Mouse (Mus musculus): ENCODE data around the gene Ppp4r3a. TPM values are rescaled to one million over a fixed set of nuclear protein-coding genes. Genes with fewer than 3 reads are reported as not detected.
"Not testable (repeated sequence)": the region's sequence is repeated elsewhere in the genome, so short reads cannot be mapped to it uniquely, and the experiment has no call there.

The Ppp4r3a gene
- polyA plus RNA-seq, 2 experiments, result 18.3 to 18.8 TPM

DNA sequence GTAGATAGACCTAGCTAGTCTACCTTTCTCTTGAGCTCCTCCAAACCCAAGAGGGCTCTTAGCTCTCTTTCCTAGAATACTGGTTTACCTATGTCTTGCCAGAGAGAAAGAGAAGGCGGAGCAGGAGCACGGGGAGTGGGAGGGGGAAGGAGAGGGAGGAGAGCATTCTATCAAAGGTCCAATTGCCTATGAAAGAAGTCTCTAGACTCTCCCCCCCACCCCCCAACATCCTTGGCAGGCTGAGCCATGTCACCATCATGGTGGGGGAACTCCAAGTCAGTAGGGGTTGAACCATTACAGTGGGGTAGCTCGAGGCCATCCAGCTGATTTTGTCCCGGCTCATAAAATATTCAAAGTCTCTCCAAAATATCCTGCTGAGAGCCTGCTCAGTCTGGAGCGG is 22.1 kb upstream of the Ppp4r3a start:
- DNase-seq (ENCODE audit: low read depth in 3 of 3, low spot score in 3 of 3) (no peak), ATAC-seq (ENCODE audit: insufficient read depth) (no peak)
- 54% methylated on average over 5 of the region's 5 CpGs for WGBS (ENCODE audit: insufficient replicate concordance)
- no peak for TF ChIP-seq EP300 (IDR thresholded peaks at IDR 0.05; ENCODE audit: low read depth)
- no peak for TF ChIP-seq CTCF (IDR thresholded peaks at IDR 0.05; ENCODE audit: low read depth)
- no peaks in the 10 kb centered on the region for H3K27me3 ChIP-seq (ENCODE audit: control insufficient read depth, insufficient read depth, low read length)
- no peak overlapping the region for H3K27ac ChIP-seq
- no peaks in the 10 kb centered on the region for H3K9me3 ChIP-seq (ENCODE audit: control insufficient read depth, low read length)
- no peak overlapping the region for H3K4me2 ChIP-seq (ENCODE audit: low read depth)
- H3K4me3 ChIP-seq (ENCODE audit: insufficient read depth in 1 of 2, low read depth in 2 of 2, low read length in 2 of 2), result no peak overlapping the region
- no peaks in the 10 kb centered on the region for H3K36me3 ChIP-seq (replicated peaks; ENCODE audit: control insufficient read depth, insufficient read depth, low read depth)
- no peak overlapping the region for H3K9ac ChIP-seq (replicated peaks)
- H3K4me1 ChIP-seq (replicated peaks; ENCODE audit: control insufficient read depth in 2 of 2, insufficient read depth in 2 of 2, low read length in 1 of 2), result no peaks in the 10 kb centered on the region

DNA sequence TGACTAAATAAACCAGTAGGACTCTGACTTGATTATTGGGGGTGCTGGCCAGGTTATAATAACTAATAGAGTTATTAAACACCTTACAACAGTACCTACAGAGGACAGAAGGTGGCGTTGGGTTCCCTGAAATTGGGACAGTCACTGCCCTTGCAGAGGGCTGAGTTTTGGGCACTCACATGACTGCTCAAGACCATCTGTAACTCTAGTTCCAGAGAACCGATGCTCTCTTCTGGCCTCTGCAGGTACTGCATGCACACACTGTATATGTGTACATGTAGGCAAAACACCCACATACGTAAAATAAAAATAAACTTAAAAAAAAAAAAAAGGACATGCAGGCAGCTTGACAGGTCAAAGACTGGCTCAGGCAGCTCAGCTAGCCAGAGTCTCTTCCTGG is 19.1 kb upstream of the Ppp4r3a start:
- no peak overlapping the region for H3K4me3 ChIP-seq (ENCODE audit: insufficient read depth in 1 of 2, low read depth in 2 of 2, low read length in 2 of 2)
- no peak for DNase-seq (ENCODE audit: low read depth in 3 of 3, low spot score in 3 of 3)
- peak; percentile 61; the same call in 1 of the 2 replicates for ATAC-seq (ENCODE audit: insufficient read depth)

DNA sequence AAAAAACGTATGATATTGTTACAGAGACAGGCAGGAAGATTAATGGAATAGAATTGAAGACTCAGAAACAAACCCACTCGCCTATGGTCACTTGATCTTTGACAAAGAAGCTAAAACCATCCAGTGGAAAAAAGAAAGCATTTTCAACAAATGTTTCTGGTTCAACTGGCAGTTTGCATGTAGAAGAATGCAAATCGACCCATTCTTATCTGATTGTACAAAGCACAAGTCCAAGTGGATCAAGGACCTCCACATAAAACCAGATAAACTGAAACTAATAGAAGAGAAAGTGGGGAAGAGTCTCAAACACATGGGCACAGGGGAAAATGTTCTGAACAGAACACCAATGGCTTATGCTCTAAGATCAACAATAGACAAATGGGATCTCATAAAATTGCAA is 10.2 kb upstream of the Ppp4r3a start:
- not testable (repeated sequence) for H3K4me2 ChIP-seq (ENCODE audit: low read depth); H3K36me3 ChIP-seq (replicated peaks; ENCODE audit: control insufficient read depth, insufficient read depth, low read depth); ATAC-seq (ENCODE audit: insufficient read depth); H3K9ac ChIP-seq (replicated peaks); H3K9me3 ChIP-seq (ENCODE audit: control insufficient read depth, low read length); DNase-seq (ENCODE audit: low read depth in 3 of 3, low spot score in 3 of 3); H3K27ac ChIP-seq; H3K27me3 ChIP-seq (ENCODE audit: control insufficient read depth, insufficient read depth, low read length); H3K4me3 ChIP-seq (ENCODE audit: insufficient read depth in 1 of 2, low read depth in 2 of 2, low read length in 2 of 2); H3K4me1 ChIP-seq (replicated peaks; ENCODE audit: control insufficient read depth in 2 of 2, insufficient read depth in 2 of 2, low read length in 1 of 2)
- WGBS (ENCODE audit: insufficient replicate concordance), result 35% methylated on average over 3 of the region's 3 CpGs

More for the DNA sequence above, 19.1 kb upstream of the Ppp4r3a start:
- Histone ChIP-seq H3K4me1 (replicated peaks; ENCODE audit: control insufficient read depth in 2 of 2, insufficient read depth in 2 of 2, low read length in 1 of 2) (no peaks in the 10 kb centered on the region), H3K27ac (no peak overlapping the region), H3K4me2 (ENCODE audit: low read depth) (no peak overlapping the region), H3K36me3 (replicated peaks; ENCODE audit: control insufficient read depth, insufficient read depth, low read depth) (no peaks in the 10 kb centered on the region), H3K9me3 (ENCODE audit: control insufficient read depth, low read length) (no peaks in the 10 kb centered on the region), H3K27me3 (ENCODE audit: control insufficient read depth, insufficient read depth, low read length) (no peaks in the 10 kb centered on the region), H3K9ac (replicated peaks) (no peak overlapping the region)
- TF ChIP-seq CTCF (IDR thresholded peaks at IDR 0.05; ENCODE audit: low read depth) (peak; percentile 62), EP300 (IDR thresholded peaks at IDR 0.05; ENCODE audit: low read depth) (no peak)
- 51% methylated on average over 3 of the region's 3 CpGs for WGBS (ENCODE audit: insufficient replicate concordance)

DNA sequence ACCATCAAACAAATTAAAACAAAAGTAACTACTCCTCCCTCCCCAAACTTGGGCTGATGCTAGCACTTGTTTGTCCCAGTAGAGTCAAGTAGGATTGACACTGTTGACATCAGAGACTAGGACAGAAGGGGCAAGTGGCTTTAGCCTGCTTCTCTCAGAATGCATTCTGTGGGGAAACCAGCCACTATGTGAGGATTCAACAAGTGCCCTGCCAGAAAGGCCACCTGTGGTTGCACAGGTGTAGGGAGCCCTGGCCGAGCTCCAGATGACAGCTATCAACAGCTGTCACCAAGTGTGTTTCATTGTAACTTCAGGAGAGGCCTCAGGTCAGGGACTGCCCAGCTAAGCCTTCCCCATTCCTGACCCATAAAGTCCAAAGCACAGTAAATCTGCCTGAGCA is 6.5 kb upstream of the Ppp4r3a start:
- no peak overlapping the region for H3K9ac ChIP-seq (replicated peaks)
- H3K4me1 ChIP-seq (replicated peaks; ENCODE audit: control insufficient read depth in 2 of 2, insufficient read depth in 2 of 2, low read length in 1 of 2), result no peaks in the 10 kb centered on the region
- no peak for DNase-seq (ENCODE audit: low read depth in 3 of 3, low spot score in 3 of 3)
- ATAC-seq (ENCODE audit: insufficient read depth), result no peak
- H3K4me3 ChIP-seq (ENCODE audit: insufficient read depth in 1 of 2, low read depth in 2 of 2, low read length in 2 of 2), result no peak overlapping the region
- H3K36me3 ChIP-seq (replicated peaks; ENCODE audit: control insufficient read depth, insufficient read depth, low read depth), result no peaks in the 10 kb centered on the region
- H3K27me3 ChIP-seq (ENCODE audit: control insufficient read depth, insufficient read depth, low read length), result no peaks in the 10 kb centered on the region
- no peak for TF ChIP-seq CTCF (IDR thresholded peaks at IDR 0.05; ENCODE audit: low read depth)
- no peak for TF ChIP-seq EP300 (IDR thresholded peaks at IDR 0.05; ENCODE audit: low read depth)
- H3K27ac ChIP-seq, result no peak overlapping the region
- H3K4me2 ChIP-seq (ENCODE audit: low read depth), result no peak overlapping the region
- H3K9me3 ChIP-seq (ENCODE audit: control insufficient read depth, low read length), result no peaks in the 10 kb centered on the region
- WGBS (ENCODE audit: insufficient replicate concordance), result 50% methylated on average over 1 of the region's 1 CpGs

DNA sequence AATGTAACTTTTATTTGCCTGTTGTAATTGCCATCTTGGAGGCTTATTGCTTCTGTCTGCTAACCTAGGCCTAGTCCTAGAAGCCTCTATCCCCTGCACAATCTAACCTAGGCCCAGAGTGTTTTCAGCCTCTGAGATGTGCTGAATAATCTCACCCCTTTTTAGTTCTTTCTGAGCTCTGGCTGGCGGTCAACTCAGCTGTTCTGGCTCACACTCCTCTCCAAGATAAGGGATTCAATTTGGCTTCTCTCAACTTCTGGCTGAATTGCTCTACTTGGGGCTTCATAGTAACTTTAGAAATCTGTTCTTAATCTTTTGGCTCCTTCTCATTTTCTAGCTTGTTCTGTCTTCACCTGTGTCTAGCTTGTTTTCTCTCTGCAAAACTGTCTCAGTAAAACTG is 3.9 kb upstream of the Ppp4r3a start:
- ATAC-seq (ENCODE audit: insufficient read depth) (no peak), DNase-seq (ENCODE audit: low read depth in 3 of 3, low spot score in 3 of 3) (no peak)
- Histone ChIP-seq H3K27ac (no peak overlapping the region), H3K27me3 (ENCODE audit: control insufficient read depth, insufficient read depth, low read length) (no peaks in the 10 kb centered on the region), H3K4me1 (replicated peaks; ENCODE audit: control insufficient read depth in 2 of 2, insufficient read depth in 2 of 2, low read length in 1 of 2) (peaks cover 0 to 5% of the 10 kb centered on the region in 2 experiments; a peak in 1 of 4 replicates), H3K9me3 (ENCODE audit: control insufficient read depth, low read length) (no peaks in the 10 kb centered on the region), H3K4me3 (ENCODE audit: insufficient read depth in 1 of 2, low read depth in 2 of 2, low read length in 2 of 2) (no peak overlapping the region), H3K4me2 (ENCODE audit: low read depth) (no peak overlapping the region), H3K9ac (replicated peaks) (no peak overlapping the region), H3K36me3 (replicated peaks; ENCODE audit: control insufficient read depth, insufficient read depth, low read depth) (no peaks in the 10 kb centered on the region)
- TF ChIP-seq CTCF (IDR thresholded peaks at IDR 0.05; ENCODE audit: low read depth) (no peak), EP300 (IDR thresholded peaks at IDR 0.05; ENCODE audit: low read depth) (no peak)
- 30% methylated on average over 1 of the region's 1 CpGs for WGBS (ENCODE audit: insufficient replicate concordance)
